Mouse (Mus musculus): ENCODE results near the gene Ocln.

Gene Ocln

DNA sequence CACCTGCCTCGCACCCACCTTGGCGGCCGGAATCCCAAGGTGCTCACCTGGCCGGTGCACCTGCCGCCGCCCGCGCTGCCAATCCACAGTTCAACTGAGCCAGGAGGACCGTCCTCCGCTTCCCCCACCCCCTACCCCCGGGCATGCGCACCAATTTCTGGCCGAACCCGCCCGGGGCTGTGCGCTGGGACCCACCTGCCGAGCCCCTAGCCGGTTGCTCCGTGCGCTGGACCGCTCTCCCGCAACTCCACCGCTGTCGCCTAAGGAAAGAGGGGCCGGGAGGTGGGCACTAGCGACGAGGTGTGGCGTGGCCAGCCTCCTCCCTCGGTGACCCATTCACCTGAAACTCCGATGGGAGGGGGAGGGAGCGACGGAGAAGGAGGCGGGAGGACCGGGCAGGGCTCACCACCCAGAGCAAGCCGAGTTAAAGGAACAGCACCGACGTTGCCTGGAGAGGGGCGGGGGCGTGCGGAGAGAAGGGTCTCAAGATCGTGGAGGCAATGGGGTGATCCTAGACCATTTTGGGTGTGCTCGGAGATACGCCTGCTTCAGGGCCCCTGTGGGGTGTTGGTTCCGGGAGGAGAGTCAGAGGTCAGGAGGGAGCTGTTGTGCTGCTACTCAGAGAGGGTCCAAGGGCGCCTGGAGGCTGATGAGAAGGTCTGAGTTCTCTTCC, at the start of gene Ocln:
TSS of gene Ocln (minus strand) at position 350 of the 673 bp plus-strand sequence.
- no peak for DNase-seq (ENCODE audit: low read depth, low spot score)

DNA sequence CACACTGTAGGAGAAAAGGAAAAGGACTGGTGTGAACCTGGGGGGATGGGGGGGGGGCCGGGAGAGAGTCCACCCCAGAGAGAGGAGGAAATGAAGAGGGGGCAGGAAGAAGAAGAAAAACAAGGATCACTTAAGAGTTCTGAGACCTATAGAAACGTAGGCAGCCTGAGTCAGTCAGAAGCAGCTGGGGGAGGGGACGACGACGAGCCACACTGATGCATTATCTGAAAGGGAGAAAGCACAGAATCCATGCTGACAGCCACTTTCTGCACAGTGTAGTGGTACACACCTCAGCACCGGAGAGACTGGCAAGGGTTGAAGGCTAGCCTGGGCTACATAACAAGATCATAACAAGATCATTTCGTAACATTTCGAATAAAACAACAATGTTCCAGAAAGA, 48.5 kb upstream of the Ocln start:
- no peak for DNase-seq (ENCODE audit: low read depth, low spot score)

DNA sequence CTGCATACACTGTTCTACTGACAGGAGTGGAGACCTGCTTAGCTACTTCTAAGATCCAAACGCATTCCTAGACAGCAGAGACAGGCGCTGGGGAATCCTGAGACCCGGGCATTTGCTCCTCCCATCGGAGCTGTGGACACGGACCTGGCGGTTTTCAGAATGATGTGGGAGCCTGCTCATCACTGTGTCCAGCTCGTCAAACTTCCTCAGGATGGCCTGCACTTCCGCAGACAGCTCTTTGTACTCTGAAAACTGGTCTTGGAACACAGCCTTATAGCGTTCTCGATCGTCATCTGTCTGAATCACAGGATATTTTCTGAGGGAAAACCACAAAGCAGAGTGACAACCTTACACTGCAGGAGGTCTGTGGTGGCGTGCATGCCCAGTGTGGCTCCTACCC, 47.8 kb upstream of the Ocln start:
- DNase-seq (ENCODE audit: low read depth, low spot score): no peak

DNA sequence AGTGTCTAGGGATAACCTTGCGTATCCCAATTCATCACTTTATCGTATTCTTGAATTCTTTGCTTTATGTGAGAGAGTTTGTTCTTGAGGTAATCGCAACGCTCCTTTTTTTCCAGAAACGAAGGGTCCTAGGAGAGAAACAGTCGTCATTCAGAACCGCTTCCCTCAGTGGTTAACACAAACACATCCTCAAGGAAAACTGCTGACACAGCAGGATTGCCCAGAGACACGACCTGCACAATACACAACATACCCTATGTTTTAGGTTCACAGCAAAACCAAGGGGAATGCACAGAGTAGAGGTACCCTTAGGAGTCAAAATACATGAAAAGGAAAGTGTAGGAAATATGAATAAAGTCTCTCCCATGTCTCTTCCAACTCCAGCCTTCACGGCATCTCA, 44.8 kb upstream of the Ocln start:
- DNase-seq (ENCODE audit: low read depth, low spot score): no peak

DNA sequence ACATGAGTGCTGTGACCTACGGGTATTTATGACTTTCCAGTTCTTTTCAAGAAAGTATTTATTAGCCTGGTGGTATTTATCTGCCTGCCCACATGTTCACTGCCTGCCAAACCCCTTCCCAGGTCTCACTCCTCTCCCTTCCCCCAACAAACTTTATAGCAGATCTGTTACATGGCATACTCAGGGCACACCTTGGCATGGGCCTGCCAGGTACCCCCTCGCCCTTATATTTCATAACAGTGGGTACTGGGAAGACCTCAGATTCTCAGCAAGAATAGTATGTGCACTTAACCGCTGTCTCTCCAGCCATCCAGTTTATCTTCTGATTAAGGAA, 43.0 kb upstream of the Ocln start:
- DNase-seq (ENCODE audit: low read depth, low spot score): no peak

DNA sequence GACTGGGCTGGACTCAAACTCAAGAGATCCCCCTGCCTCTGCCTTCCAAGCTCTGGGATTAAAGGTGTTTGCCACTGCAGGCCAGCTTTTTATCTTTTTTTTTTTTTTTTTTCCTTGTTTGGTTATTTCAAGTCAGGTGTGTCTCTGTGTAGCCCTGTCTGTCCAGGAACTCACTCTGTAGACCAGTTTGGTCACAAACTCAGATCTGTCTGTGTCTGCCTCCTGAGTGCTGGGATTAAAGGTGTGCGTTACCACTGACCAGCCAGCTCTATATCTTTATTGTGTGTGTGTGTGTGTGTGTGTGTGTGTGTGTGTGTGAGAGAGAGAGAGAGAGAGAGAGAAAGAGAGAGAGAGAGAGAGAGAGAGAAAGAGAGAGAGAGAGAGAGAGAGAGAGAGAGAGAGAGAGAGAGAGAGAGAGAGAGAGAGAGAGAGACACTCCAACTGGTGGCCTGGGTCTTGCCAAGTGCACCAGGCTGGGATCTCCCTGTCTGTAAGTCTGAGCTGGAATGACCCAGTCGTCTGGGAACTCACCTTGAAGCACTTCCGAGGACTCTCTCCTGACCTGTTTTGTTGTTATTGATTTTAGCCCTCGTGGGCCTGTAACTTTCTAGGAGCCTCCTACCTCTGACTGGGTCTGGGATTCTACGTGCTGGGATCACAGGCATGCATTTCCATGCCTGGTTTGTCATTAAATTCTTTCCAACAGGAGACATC, 42.5 kb upstream of the Ocln start:
- DNase-seq (ENCODE audit: low read depth, low spot score): no peak

DNA sequence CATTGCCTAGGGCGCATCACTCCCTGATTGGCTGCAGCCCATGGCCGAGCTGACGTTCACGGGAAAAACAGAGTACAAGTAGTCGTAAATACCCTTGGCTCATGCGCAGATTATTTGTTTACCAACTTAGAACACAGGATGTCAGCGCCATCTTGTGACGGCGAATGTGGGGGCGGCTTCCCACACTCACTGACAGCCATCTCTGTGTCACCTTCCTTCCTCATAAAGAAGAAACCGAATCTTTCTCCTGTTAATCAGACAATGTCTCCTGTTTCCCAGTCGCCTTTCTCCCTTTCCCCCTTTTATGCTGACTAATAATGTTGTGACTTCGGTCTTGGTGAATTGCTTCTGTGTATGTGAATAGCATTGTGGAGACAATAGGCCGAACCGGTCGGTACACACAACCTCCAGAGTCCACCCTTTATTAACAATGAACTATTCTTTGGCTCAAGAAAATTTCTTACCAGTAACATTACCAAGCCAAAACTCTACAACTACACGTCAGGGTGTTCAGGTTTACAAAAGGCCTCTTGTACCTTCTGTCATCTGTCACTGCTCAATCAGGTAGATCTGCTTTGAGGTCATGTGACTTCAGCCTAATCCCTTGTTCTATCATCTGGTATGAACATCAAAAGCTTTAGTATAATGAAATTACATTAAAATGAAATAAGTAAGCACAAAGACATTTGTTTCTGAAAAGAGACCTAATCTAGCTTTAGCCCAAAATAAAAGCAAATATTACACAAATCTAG, 41.7 kb upstream of the Ocln start:
- no peak for DNase-seq (ENCODE audit: low read depth, low spot score)

DNA sequence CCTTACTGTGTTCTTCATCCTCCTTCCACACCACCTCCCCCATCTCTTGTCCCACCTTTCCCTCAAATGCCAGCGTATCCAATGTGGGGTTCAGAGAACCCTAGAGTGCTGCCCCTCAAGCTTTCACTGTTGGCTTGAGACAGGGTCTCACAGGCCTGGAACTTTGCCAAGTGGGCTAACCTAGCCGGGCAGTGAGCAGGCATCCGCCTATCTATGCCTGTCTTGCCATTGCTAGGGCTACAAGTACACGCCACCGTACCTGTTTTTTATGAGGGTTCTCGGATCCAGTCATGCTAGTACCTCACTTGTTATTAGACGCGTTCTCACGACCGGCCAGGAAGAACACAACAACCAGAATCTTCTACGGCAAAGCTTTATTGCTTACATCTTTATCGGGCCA, 36.1 kb upstream of the Ocln start:
- DNase-seq (ENCODE audit: low read depth, low spot score): no peak

DNA sequence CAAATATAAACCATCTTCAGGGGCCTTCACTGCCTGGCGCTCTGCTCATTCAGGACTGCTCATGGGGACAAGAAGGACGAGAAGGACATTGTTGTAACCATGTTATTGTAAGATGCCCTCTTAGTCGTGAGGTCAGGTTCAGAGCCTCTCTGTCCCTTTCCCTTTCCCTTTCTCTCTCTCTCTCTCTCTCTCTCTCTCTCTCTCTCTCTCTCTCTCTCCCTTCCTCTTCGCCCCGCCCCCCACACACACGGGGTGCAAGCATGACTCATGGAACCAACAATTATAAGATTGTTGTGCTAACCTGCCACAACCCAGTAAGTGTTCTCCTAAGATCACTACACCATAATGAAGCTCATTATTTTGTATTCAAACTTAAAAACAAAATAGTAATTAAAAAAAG, 29.6 kb upstream of the Ocln start:
- DNase-seq (ENCODE audit: low read depth, low spot score): no peak

DNA sequence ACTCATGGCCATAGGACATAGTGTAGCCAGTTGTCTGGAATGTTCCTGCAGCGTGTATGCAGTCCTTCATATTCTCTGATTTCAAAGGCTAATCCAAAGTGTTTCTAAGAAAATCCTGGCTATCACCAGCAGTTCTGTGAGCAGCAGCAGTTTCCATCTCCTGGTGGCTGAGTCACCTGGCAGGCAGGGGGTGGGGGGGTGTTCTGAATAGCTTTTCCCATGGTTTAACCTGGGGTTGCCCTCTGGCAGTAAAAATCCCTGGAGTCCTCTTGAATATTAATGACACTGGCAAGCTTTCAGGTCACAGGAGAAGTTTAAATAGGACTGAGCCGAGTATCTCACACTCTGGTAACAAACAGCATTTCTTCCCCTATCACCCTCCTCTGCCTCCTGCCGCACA, 29.2 kb upstream of the Ocln start:
- DNase-seq (ENCODE audit: low read depth, low spot score): no peak

DNA sequence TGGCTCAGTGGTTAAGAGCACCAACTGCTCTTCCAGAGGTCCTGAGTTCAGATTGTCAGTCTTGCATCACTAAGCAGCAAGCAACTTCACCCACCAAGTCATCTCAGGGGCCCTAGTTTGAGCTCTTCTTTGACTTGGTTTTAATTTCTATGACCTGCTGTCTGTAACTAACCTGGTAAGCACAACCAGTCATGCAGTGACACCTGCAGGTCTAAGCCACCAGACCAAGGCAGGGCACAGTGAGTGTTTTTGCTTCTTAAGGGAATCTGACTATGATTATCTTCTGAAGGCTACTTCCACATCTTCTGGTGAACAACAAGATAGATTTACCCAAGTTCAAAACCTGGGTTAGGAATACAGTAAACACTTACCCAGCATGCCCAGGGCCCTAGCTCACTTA, 27.4 kb upstream of the Ocln start:
- no peak for DNase-seq (ENCODE audit: low read depth, low spot score)

DNA sequence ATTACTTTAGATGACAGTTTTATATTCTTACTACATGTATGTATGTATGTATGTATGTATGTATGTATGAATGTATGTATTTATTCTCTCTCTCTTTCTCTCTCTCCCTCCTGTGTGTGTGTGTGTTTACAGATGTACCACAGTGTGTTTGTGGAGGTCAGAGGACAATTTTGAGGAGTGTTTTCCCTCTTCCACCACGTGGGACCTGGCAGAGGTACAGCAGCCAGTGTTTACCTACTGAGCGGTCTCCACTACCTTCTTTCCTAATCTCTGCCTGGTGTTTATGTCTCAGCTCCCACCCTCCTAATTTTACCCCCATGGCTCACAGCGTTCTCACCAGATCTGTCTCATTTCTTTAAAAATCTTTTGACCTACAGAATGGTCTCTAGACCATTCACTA, 26.7 kb upstream of the Ocln start:
- no peak for DNase-seq (ENCODE audit: low read depth, low spot score)

DNA sequence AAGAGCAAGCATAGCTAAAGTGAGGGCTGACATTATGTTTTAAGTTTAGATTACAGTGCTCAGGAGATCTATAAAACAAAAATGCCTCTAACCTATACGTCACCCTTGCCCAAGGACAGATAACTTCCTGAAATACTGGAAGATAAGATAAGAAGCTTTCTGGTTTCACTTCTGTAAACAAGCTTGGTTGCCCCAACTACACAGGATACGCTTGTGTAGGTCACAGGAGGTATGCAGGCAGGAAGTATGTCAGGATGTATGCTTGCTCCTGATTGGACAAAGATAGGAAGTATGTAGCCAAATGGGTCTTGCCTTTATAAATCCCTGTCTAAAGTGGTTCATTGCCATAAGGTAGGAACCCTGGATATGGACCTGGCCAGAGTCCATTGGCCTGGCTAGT, 23.4 kb upstream of the Ocln start:
- no peak for DNase-seq (ENCODE audit: low read depth, low spot score)

DNA sequence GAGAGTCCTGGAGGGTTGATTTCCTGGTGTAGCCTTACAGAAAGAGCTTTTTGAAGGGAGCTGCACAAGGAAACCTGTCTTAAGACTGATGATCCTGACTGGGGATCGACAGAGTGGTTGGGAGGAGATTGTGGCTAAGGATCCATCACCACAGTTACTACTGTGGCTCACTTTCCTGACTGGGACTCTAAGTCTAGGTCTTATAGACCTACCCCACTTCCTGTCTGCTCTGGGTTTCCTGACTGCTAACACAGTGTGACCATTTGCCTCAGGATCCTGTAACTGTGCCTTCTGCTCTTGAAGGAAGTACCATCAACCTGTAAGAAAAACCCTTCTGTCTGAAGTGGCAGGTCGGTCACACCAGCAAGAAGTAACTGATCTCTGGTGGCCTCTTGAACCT, 18.2 kb upstream of the Ocln start:
- no peak for DNase-seq (ENCODE audit: low read depth, low spot score)

DNA sequence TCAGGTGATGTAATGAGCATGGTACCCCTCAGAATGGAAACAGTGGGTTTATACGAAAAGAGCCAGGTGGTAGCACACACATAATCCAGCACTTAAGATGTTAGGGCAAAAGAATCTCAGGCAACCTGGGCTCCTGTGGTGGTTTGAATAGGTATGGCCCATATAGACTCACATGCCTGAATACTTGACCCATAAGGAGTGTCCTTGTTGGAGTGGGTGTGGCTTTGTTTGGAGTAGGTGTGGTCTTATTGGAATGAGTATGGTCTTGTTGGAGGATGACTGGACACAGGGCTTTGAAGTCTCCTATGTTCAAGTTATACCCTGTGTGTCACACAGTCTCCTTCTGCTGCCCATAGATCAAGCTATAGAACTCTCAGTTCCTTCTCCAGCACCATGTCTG, 15.8 kb upstream of the Ocln start:
- DNase-seq (ENCODE audit: low read depth, low spot score): no peak

DNA sequence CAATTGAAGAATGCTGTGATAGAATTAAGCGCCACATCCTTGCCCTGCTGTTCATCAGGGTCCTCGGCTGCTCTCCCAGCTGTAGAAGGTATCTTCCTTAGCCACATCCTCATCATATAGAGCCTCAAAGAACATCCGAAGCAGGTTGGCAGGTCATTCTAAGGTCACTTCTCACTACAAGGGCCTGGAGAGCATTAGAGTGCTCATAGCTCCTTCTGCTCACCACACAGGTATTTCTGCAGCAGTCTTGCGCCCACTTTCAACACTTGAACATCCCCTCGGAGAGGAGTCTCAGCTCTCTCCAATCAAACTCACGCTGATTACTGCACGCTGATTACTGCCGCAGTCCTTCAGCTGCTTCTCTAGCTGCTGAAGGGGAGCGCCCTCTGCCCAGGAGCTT, 6.9 kb upstream of the Ocln start:
- no peak for DNase-seq (ENCODE audit: low read depth, low spot score)

DNA sequence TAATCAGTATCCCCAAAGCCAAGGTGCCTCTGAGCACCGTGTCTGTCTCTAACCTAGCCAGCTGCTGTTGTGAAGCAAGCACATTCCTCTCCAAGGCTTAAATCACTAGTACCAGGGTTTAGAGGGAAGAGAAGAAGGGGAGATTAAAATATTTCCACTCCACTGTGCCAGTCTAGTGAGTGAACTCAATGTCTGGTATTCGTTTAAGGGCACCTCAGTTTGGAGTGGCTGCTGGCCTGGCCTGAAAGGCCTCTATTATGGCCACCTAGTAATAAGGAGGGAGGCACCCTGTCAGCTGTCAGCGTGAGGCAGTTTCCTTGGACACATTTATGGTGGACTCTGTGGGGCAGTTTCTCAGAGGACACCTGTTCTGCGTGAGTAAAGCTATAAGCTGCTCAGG, 4.5 kb upstream of the Ocln start:
- no peak for DNase-seq (ENCODE audit: low read depth, low spot score)

DNA sequence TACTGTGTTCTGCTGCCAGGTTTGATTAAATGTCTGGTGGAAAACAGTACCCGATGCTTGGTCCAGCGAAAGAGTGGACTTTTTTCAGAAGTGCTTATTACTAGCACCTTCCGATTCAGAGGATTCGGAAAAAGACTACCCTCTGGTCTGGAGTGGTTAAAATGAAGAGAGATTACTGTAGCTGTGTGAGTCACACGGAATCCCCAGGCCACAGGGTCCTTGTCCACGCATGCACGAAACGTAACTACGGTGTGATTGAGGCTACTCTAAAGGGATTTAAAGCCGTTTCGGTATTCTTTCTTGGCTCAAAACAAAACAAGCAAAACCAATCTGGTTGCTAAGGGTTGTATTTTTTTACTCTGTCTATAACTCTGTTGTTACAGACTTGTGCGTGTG, 522 bp upstream of the Ocln start:
- no peak for DNase-seq (ENCODE audit: low read depth, low spot score)

DNA sequence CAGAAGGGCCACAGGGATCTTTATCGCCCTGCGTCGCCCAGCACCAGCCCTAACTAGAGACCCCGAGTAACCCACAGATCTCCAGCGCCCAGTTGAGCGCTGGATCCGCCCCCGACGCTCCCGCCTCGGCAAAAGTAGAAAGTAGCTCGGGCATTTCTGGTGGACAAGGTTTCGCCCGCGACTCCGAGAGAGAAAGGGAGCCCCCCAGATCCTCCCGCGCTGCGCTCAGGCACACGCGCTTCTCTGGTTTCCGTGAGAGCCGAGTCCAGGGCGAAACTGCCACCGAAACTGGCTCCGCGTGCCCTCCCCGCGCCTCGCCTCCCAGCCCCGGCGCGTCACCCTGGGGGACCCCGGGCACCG, 529 bp downstream of the Ocln start:
- no peak for DNase-seq (ENCODE audit: low read depth, low spot score)

DNA sequence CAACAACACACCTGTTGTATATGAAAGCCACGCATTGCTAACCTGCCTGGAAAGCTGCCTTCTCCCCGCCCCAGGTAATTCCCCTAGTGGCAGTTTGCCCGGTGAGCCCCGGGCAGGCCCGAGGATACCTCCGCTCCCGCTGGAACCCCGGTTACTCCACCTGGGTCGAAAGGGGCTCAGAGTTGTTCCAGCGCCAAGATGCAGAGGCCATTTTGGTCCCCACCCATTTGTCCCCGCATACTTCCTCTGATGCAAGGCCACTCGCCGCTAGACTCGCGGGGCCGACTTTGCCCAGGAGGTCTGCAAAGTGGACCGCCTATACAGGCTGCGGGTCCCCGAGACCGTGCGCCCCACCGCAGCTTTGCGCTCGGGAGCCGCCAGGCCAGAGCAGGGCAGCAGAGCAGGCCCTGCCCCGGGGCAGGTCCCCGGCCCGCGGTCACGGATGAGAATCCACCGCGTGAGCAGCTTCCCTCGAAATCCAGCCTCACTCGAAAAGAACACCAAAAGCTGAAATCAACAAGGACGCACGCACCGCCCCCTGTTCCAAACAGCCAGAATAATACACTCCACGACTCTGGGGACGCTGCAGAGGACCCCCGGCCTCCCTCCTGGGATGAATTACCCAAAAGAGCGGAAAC, 1.0 kb downstream of the Ocln start:
- DNase-seq (ENCODE audit: low read depth, low spot score): no peak

DNA sequence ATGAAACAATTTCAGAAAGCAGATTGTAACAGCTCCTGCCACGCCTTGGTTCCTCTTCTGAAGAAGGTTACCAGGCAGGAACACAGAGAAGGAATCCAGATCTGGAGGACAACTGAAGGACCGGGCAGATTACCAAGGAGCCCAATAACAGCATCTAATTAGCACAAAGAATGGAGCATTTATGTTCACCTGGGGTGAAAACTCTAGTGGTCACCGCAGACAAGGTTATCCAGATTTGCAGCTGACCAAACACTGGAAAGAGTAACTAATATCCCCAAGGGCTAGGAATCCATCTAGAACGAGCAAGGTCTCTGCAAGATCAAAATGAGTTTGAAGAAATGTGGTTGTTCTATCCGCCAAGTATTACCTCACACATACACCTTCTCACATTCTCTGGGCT, 5.2 kb downstream of the Ocln start:
- no peak for DNase-seq (ENCODE audit: low read depth, low spot score)

DNA sequence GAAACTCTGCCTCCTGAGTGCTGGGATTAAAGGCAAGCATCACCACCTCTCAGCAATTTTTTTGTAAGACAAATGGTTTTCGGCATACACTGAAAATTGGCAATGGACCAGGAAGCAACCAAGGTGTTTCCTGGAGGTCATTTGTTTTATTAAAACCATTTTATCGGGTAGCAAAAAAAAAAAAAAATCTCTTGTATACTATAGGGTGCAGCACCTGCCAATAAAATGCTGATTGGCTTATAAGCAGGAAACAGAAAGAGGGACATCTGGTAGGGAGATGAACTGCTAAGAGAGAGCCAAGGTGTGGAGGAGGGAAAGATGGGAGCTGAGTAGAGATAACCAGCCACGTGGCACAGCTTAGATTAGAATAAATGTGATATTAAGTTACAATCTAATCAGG, 7.0 kb downstream of the Ocln start:
- DNase-seq (ENCODE audit: low read depth, low spot score): no peak

DNA sequence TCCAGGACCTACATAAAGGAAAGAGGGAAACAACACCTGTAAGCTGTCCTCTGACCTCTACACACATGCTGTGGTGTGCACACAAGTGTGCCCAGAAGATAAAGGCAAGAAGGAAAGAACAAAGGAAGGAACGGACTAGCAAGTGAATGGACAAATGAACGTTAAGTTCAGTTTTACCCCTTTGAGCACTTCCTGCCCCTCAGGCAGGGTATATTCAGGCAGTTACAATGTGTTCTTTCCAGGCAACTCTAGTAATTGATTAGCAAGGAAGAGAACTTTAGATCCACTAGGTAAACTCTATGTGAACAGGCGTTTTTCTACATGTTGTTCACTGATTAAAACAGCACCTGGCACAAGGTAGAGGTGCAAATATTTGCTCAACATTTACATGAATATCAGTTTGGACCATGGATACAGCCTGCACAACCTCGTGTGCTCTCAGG, 8.3 kb downstream of the Ocln start:
- DNase-seq (ENCODE audit: low read depth, low spot score): no peak
